Mouse (Mus musculus): ENCODE data around the gene Kif5c.

DNA sequence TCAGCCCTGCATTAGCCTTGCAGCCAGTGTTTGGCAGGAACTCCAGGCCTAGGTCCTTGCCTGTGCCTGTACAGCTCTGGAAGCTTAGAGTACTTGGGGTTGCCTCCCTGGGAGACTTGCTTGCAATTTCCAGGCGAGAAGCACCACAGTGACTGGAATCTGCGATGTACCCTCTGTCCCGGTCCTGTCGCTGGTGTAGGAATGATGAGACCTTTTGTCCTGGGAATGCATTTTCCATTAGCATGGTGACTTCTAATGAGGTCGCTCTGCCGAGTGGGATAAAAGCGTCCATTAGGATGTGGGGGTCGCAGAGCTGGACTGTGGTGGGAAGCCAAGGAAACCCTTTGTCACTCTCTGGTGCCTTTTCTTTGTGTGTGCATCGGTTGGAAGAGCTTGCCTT, 14.1 kb downstream of the Kif5c start:
- TF ChIP-seq MYOG (IDR thresholded peaks at IDR 0.05; ENCODE audit: control insufficient read depth, extremely low read depth, insufficient read length), result no peak
- no peak for TF ChIP-seq MAX (IDR thresholded peaks at IDR 0.05)
- no peak for TF ChIP-seq MYOD1 (IDR thresholded peaks at IDR 0.05; ENCODE audit: control insufficient read depth, insufficient read length, low read depth)
- TF ChIP-seq CTCF (IDR thresholded peaks at IDR 0.05; ENCODE audit: control insufficient read depth, insufficient read depth, insufficient read length), result no peak
- TF ChIP-seq USF1 (IDR thresholded peaks at IDR 0.05; ENCODE audit: low read depth), result no peak
- TF ChIP-seq CEBPB (IDR thresholded peaks at IDR 0.05; ENCODE audit: low read depth), result no peak

Measured in C2C12 (cell line).